Mouse (Mus musculus): ENCODE data around the gene Btbd35f5. TPM values are rescaled to one million over a fixed set of nuclear protein-coding genes. Genes with fewer than 3 reads are reported as not detected.

Gene Btbd35f5
- polyA plus RNA-seq (2012; rRNA removed): not detected in 2 replicates

DNA sequence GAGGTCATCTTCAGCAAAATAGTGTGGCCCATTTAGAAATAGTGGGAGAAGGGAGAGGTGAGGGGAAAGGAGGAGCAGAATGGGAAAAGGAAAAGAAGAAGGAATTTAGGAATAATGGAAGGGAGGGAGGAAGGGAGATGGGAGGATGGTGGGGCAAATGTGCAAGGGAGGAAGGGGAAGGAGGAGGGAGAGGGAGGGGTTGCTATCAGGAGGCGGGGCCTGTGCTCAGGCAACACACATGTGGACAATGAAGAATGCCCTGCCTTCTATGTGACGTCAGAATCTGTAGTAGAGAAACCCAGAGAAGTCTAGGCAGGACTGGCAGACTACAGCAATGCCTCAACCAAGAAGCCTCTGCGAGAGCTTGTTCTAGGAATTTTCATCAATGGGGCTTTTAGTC, at the start of gene Btbd35f5:
Gene Btbd35f5 (plus strand): TSS at position 301 of the 400 bp plus-strand sequence.

DNA sequence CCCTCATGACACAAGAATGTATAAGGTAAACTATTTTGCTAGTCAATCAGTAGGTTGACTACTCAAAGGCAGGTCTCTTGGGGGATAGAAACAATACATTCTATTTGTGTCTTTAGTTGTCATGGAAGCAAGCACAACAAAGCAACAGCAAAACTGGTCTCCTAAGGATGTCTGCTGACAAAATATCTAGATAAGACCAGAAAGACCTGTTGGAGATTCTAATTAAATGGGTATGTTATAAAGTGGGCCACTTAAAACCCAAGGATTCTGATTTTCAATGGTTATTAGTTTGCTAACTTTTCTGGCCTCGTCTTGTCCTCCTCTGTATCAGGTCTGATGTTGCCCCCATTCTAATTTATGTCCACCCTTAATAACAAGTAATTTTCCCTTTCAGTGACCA, 32.2 kb upstream of the Btbd35f5 start, which contains the start of gene Gm21789:
Gene Gm21789 (plus strand): TSS at position 301 of the 400 bp plus-strand sequence.

Other genes with a start within 250 kb of the Btbd35f5 start
- gene Btbd35f21, start 247.8 kb upstream of the Btbd35f5 start, polyA plus RNA-seq (2012; rRNA removed): not detected in 2 replicates
- gene Btbd35f30, start 79.3 kb upstream of the Btbd35f5 start, polyA plus RNA-seq (2012; rRNA removed): not detected in 2 replicates
- not detected in 2 replicates for gene Gm21789, start 32.1 kb upstream of the Btbd35f5 start, polyA plus RNA-seq (2012; rRNA removed)

All from central nervous system, embryonic 18 days (tissue).